Mouse (Mus musculus): ENCODE data around the gene Dtx3. TPM values are rescaled to one million over a fixed set of nuclear protein-coding genes. Genes with fewer than 3 reads are reported as not detected.

Dtx3 gene
- total and polyA plus RNA-seq, 2 experiments from 2014 or later = 175 to 245 TPM

- Histone ChIP-seq H3K27ac (ENCODE audit: low read depth, low read length) (no peak overlapping the region), H3K9ac (no peak overlapping the region), H3K9me3 (ENCODE audit: low read length) (no peaks in the 10 kb centered on the region), H3K4me3 (ENCODE audit: low read depth, low read length) (no peak overlapping the region), H3K36me3 (ENCODE audit: insufficient read depth) (peaks cover 47% of the 10 kb centered on the region), H3K4me1 (ENCODE audit: insufficient read depth) (peaks cover 6% of the 10 kb centered on the region), H3K4me2 (ENCODE audit: low read depth) (no peak overlapping the region), H3K27me3 (ENCODE audit: insufficient read depth, low read length) (no peaks in the 10 kb centered on the region)
- WGBS = 94% methylated on average over 10 of the region's 10 CpGs
- ATAC-seq (no peak), DNase-seq (no peak)
- TF ChIP-seq CTCF (IDR thresholded peaks at IDR 0.05; ENCODE audit: low read depth) = no peak
These were observed 9.8 kb upstream of the Dtx3 start for GRCm38 (mm10) chr10:127205373-127205772.

GRCm38 (mm10) chr10:127204589-127204988, 9.1 kb upstream of the Dtx3 start:
- ATAC-seq (no peak), DNase-seq (no peak)
- Histone ChIP-seq H3K4me2 (ENCODE audit: low read depth) (no peak overlapping the region), H3K9me3 (ENCODE audit: low read length) (no peaks in the 10 kb centered on the region), H3K27me3 (ENCODE audit: insufficient read depth, low read length) (no peaks in the 10 kb centered on the region), H3K27ac (ENCODE audit: low read depth, low read length) (no peak overlapping the region), H3K4me1 (ENCODE audit: insufficient read depth) (no peaks in the 10 kb centered on the region), H3K36me3 (ENCODE audit: insufficient read depth) (peaks cover 54% of the 10 kb centered on the region), H3K4me3 (ENCODE audit: low read depth, low read length) (no peak overlapping the region), H3K9ac (no peak overlapping the region)
- WGBS = 92% methylated on average over 5 of the region's 5 CpGs
- no peak for TF ChIP-seq CTCF (IDR thresholded peaks at IDR 0.05; ENCODE audit: low read depth)

- WGBS = 93% methylated on average over 3 of the region's 3 CpGs
- Histone ChIP-seq H3K9ac (no peak overlapping the region), H3K27me3 (ENCODE audit: insufficient read depth, low read length) (no peaks in the 10 kb centered on the region), H3K36me3 (ENCODE audit: insufficient read depth) (peaks cover 69% of the 10 kb centered on the region), H3K4me3 (ENCODE audit: low read depth, low read length) (no peak overlapping the region), H3K27ac (ENCODE audit: low read depth, low read length) (no peak overlapping the region), H3K4me2 (ENCODE audit: low read depth) (no peak overlapping the region), H3K4me1 (ENCODE audit: insufficient read depth) (no peaks in the 10 kb centered on the region), H3K9me3 (ENCODE audit: low read length) (no peaks in the 10 kb centered on the region)
- ATAC-seq = no peak
- no peak for TF ChIP-seq CTCF (IDR thresholded peaks at IDR 0.05; ENCODE audit: low read depth)
- no peak for DNase-seq
These were observed 7.6 kb upstream of the Dtx3 start for GRCm38 (mm10) chr10:127203106-127203505.

DNA sequence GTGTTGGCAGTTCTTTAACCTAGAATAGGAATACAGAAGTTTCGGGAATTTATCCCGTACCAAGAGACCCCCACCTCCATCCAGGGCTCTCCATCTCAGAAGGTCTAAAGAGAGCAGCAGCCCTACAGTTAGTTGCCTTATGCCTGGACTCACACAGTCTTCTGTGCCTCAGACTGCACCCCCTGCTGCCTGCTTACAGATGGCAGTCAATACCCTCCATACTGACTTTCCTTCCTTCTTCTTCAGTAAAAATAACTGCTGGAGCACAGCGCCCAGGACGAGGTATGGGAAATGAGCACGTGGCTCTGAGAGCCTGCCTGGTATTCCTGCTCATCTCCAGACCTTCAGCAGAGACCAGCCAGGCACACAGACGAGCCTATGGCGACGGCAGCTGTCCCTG, 4.8 kb upstream of the Dtx3 start:
- H3K9me3 ChIP-seq (ENCODE audit: low read length) = no peaks in the 10 kb centered on the region
- no peak for DNase-seq
- H3K4me1 ChIP-seq (ENCODE audit: insufficient read depth) = no peaks in the 10 kb centered on the region
- peak; percentile 29; the same call in 1 of the 2 replicates for TF ChIP-seq CTCF (IDR thresholded peaks at IDR 0.05; ENCODE audit: low read depth)
- no peak overlapping the region for H3K4me3 ChIP-seq (ENCODE audit: low read depth, low read length)
- ATAC-seq = no peak
- no peak overlapping the region for H3K27ac ChIP-seq (ENCODE audit: low read depth, low read length)
- H3K9ac ChIP-seq = no peak overlapping the region
- H3K36me3 ChIP-seq (ENCODE audit: insufficient read depth) = peaks cover 55% of the 10 kb centered on the region
- H3K27me3 ChIP-seq (ENCODE audit: insufficient read depth, low read length) = no peaks in the 10 kb centered on the region
- 87% methylated on average over 8 of the region's 8 CpGs for WGBS
- no peak overlapping the region for H3K4me2 ChIP-seq (ENCODE audit: low read depth)

DNA sequence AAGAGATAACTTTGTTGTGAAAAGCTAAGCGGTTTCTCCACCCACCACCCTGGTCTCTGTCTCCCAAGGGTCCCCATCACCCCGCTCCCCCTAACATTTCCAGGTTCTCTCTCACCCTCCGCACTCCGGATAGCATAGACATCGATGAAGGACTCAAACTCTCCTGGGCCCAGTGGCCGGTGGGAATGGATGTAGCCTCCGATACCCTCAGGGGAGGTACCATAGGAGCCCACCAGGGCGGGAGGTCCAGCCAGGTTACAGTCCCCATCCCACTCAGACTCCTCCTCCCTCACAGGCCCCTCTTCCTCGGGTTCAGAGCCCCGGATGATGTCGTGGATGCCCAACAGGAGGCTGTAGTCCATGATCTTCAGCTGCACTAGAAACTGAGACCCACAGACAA, 3.9 kb upstream of the Dtx3 start:
- DNase-seq = no peak
- Histone ChIP-seq H3K27me3 (ENCODE audit: insufficient read depth, low read length) (no peaks in the 10 kb centered on the region), H3K36me3 (ENCODE audit: insufficient read depth) (peaks cover 47% of the 10 kb centered on the region), H3K4me3 (ENCODE audit: low read depth, low read length) (no peak overlapping the region), H3K9ac (no peak overlapping the region), H3K9me3 (ENCODE audit: low read length) (no peaks in the 10 kb centered on the region), H3K4me2 (ENCODE audit: low read depth) (no peak overlapping the region), H3K27ac (ENCODE audit: low read depth, low read length) (no peak overlapping the region), H3K4me1 (ENCODE audit: insufficient read depth) (no peaks in the 10 kb centered on the region; the same call in 1 of the 2 replicates)
- no peak for TF ChIP-seq CTCF (IDR thresholded peaks at IDR 0.05; ENCODE audit: low read depth)
- no peak for ATAC-seq
- 84% methylated on average over 11 of the region's 11 CpGs for WGBS

DNA sequence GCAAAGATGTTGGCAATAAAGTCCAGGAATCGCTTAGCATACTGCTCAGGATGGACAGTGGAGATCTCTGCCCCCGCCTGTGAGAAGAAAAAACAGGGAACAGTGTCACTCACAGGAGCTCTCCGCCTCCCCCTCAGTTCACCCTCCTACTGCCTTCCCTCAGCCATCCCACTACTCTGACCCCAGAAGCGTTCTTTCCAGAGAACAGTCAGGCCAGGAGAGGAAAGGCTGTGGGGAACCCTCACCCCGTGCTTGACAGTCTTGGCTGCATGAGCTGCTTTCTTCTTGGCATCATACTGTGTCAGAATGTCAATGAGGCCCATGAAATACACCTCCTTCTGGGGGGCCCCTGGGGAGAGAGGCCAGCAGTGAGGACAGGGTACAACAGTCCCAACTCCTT, 3.5 kb upstream of the Dtx3 start:
- Histone ChIP-seq H3K4me1 (ENCODE audit: insufficient read depth) (no peaks in the 10 kb centered on the region; the same call in 1 of the 2 replicates), H3K9me3 (ENCODE audit: low read length) (no peaks in the 10 kb centered on the region), H3K36me3 (ENCODE audit: insufficient read depth) (peaks cover 46% of the 10 kb centered on the region), H3K9ac (no peak overlapping the region), H3K27ac (ENCODE audit: low read depth, low read length) (no peak overlapping the region), H3K4me2 (ENCODE audit: low read depth) (no peak overlapping the region), H3K27me3 (ENCODE audit: insufficient read depth, low read length) (no peaks in the 10 kb centered on the region), H3K4me3 (ENCODE audit: low read depth, low read length) (no peak overlapping the region)
- TF ChIP-seq CTCF (IDR thresholded peaks at IDR 0.05; ENCODE audit: low read depth) = no peak
- no peak for DNase-seq
- 73% methylated on average over 5 of the region's 5 CpGs for WGBS
- no peak; the same call in 1 of the 2 replicates for ATAC-seq

- TF ChIP-seq CTCF (IDR thresholded peaks at IDR 0.05; ENCODE audit: low read depth) = no peak
- DNase-seq (no peak), ATAC-seq (no peak)
- Histone ChIP-seq H3K9ac (no peak overlapping the region), H3K36me3 (ENCODE audit: insufficient read depth) (peaks cover 41% of the 10 kb centered on the region), H3K4me2 (ENCODE audit: low read depth) (no peak overlapping the region), H3K27me3 (ENCODE audit: insufficient read depth, low read length) (no peaks in the 10 kb centered on the region), H3K27ac (ENCODE audit: low read depth, low read length) (no peak overlapping the region), H3K4me3 (ENCODE audit: low read depth, low read length) (no peak overlapping the region), H3K4me1 (ENCODE audit: insufficient read depth) (no peaks in the 10 kb centered on the region; the same call in 1 of the 2 replicates), H3K9me3 (ENCODE audit: low read length) (no peaks in the 10 kb centered on the region)
- 68% methylated on average over 2 of the region's 2 CpGs for WGBS
These were observed 3.0 kb upstream of the Dtx3 start for GRCm38 (mm10) chr10:127198492-127198891.

Measured in forebrain, postnatal 0 days (tissue).